Mouse (Mus musculus): Measurements from ENCODE around the gene Slc16a7. TPM values are rescaled to one million over a fixed set of nuclear protein-coding genes. Genes with fewer than 3 reads are reported as not detected.

Slc16a7 gene
- polyA plus RNA-seq, 1 experiment: 10.7 TPM

GRCm38 (mm10) chr10:125184146-125184545 lies 205.1 kb downstream of the Slc16a7 start:
- no peak for DNase-seq (ENCODE audit: low read depth)

- DNase-seq (ENCODE audit: low read depth): no peak
Observed at GRCm38 (mm10) chr10:125182545-125182944, 206.7 kb downstream of the Slc16a7 start.

GRCm38 (mm10) chr10:125177782-125178181 lies 211.5 kb downstream of the Slc16a7 start:
- DNase-seq (ENCODE audit: low read depth): no peak

- no peak for DNase-seq (ENCODE audit: low read depth)
Observed at GRCm38 (mm10) chr10:125175013-125175650, 214.1 kb downstream of the Slc16a7 start.

GRCm38 (mm10) chr10:125171625-125172024 lies 217.6 kb downstream of the Slc16a7 start:
- DNase-seq (ENCODE audit: low read depth): no peak

- DNase-seq (ENCODE audit: low read depth): no peak
Observed at GRCm38 (mm10) chr10:125171154-125171553, 218.1 kb downstream of the Slc16a7 start.
